Mouse (Mus musculus) heart, embryonic 13.5 days (tissue): Measurements from ENCODE around the gene Elk3. TPM values are rescaled to one million over a fixed set of nuclear protein-coding genes. Genes with fewer than 3 reads are reported as not detected.
"Not testable (repeated sequence)": the region's sequence is repeated elsewhere in the genome, so short reads cannot be mapped to it uniquely, and the experiment has no call there.

Experiments used
- ATAC-seq: fragments of 200-750 bp; cut with Nextera tagmentation; 2 replicates; pipeline ENCODE4 v1.8.0; 2017; ENCODE audit warnings: moderate TSS enrichment; ENCODE audit not compliant: insufficient number of reproducible peaks, low FRiP score, low TSS enrichment; ENCODE audit errors: extremely low read depth
- H3K27ac ChIP-seq: fragments of 300-500 bp; sonication (generic); replicated peaks from 2 replicates; pipeline ENCODE4 v1.5.1; 2015; ENCODE audit warnings: moderate library complexity, mild to moderate bottlenecking, inconsistent platforms
- H3K27me3 ChIP-seq: fragments of 300-500 bp; sonication (generic); replicated peaks from 2 replicates; pipeline ENCODE4 v1.6.1; 2015; ENCODE audit warnings: mild to moderate bottlenecking, inconsistent platforms
- H3K36me3 ChIP-seq: fragments of 300-500 bp; sonication (generic); 2 replicates; pipeline ENCODE4 v1.6.1; 2015; ENCODE audit warnings: mild to moderate bottlenecking, inconsistent platforms
- H3K4me1 ChIP-seq: fragments of 300-500 bp; sonication (generic); 2 replicates; pipeline ENCODE4 v1.6.1; 2015; ENCODE audit warnings: inconsistent platforms
- H3K4me2 ChIP-seq: fragments of 300-500 bp; sonication (generic); 2 replicates; pipeline ENCODE4 v1.6.1; 2015; ENCODE audit warnings: inconsistent platforms, mild to moderate bottlenecking, moderate library complexity
- H3K4me3 ChIP-seq: fragments of 300-500 bp; sonication (generic); 2 replicates; pipeline ENCODE4 v1.5.1; 2015; ENCODE audit warnings: moderate library complexity, mild to moderate bottlenecking, inconsistent platforms
- H3K9ac ChIP-seq: fragments of 300-500 bp; sonication (generic); 2 replicates; pipeline ENCODE4 v1.6.1; 2015; ENCODE audit warnings: inconsistent platforms, mild to moderate bottlenecking, moderate library complexity
- H3K9me3 ChIP-seq: fragments of 300-500 bp; sonication (generic); 2 replicates; pipeline ENCODE4 v1.6.1; 2016; ENCODE audit warnings: inconsistent platforms
- WGBS: fragments of 180-500 bp; shearing (Covaris S2); methylation state at CpG from one replicate; pipeline ENCODE4 v1.1.7; 2015; ENCODE audit warnings: mixed read lengths; 5-methylcytosine and 5-hydroxymethylcytosine counted together
- polyA plus RNA-seq: library from polyadenylated mRNA; unstranded; fragments of >200 nt; fragmentation: Nextera tagmentation; extraction: Ambion mirVana; gene quantifications from 2 replicates; pipeline ENCODE4 v1.2.1, GENCODE M21; 2015

Gene Elk3
- polyA plus RNA-seq, result 34.5 and 38.3 TPM in 2 replicates

- H3K36me3 ChIP-seq, result no peaks in the 10 kb centered on the region
- H3K9ac ChIP-seq, result peak within 1 kb of the TSS; percentile 92
- H3K4me2 ChIP-seq, result peak within 1 kb of the TSS; percentile 96
- peak within 1 kb of the TSS; percentile 97 for H3K27ac ChIP-seq
- under 1% methylated on average over 46 of the region's 53 CpGs for WGBS
- H3K9me3 ChIP-seq, result no peaks in the 10 kb centered on the region
- H3K4me3 ChIP-seq, result peak within 1 kb of the TSS; percentile 84
- ATAC-seq, result peak; percentile 66
- peaks cover 8% of the 10 kb centered on the region; the same call in 1 of the 2 replicates for H3K27me3 ChIP-seq
- peaks cover 25% of the 10 kb centered on the region for H3K4me1 ChIP-seq
These were observed at the start of gene Elk3 for GRCm38 (mm10) chr10:93310721-93311411. Gene Elk3 (minus strand): TSS chr10:93311135.

GRCm38 (mm10) chr10:93360623-93361022 is 49.7 kb upstream of the Elk3 start:
- 10% methylated on average over 3 of the region's 3 CpGs for whole genome bisulfite sequencing
- Histone ChIP-seq H3K27me3 (no peaks in the 10 kb centered on the region), H3K9ac (no peak overlapping the region), H3K27ac (no peak overlapping the region), H3K4me2 (no peak overlapping the region), H3K4me3 (no peak overlapping the region), H3K9me3 (no peaks in the 10 kb centered on the region), H3K36me3 (no peaks in the 10 kb centered on the region), H3K4me1 (peaks cover 27% of the 10 kb centered on the region)
- ATAC-seq, result no peak

GRCm38 (mm10) chr10:93360190-93360589 is 49.3 kb upstream of the Elk3 start:
- not testable (repeated sequence) for H3K36me3 ChIP-seq
- WGBS, result 51% methylated on average over 4 of the region's 4 CpGs

GRCm38 (mm10) chr10:93359339-93359863 is 48.5 kb upstream of the Elk3 start:
- H3K9me3 ChIP-seq, result no peaks in the 10 kb centered on the region
- peaks cover 21% of the 10 kb centered on the region for H3K4me1 ChIP-seq
- WGBS, result 84% methylated on average over 7 of the region's 7 CpGs
- H3K4me3 ChIP-seq, result no peak overlapping the region
- no peak overlapping the region for H3K4me2 ChIP-seq
- no peak overlapping the region for H3K9ac ChIP-seq
- no peaks in the 10 kb centered on the region for H3K27me3 ChIP-seq
- H3K36me3 ChIP-seq, result no peaks in the 10 kb centered on the region
- H3K27ac ChIP-seq, result no peak overlapping the region
- no peak for ATAC-seq

More at GRCm38 (mm10) chr10:93360190-93360589, 49.3 kb upstream of the Elk3 start:
- H3K4me1 ChIP-seq, result peaks cover 27% of the 10 kb centered on the region
- H3K9me3 ChIP-seq, H3K4me3 ChIP-seq, H3K27me3 ChIP-seq, H3K4me2 ChIP-seq, H3K9ac ChIP-seq, ATAC-seq, H3K27ac ChIP-seq: not testable (repeated sequence)

- Histone ChIP-seq H3K27me3 (no peaks in the 10 kb centered on the region), H3K27ac (no peak overlapping the region), H3K9me3 (no peaks in the 10 kb centered on the region), H3K9ac (no peak overlapping the region), H3K4me3 (no peak overlapping the region), H3K4me2 (no peak overlapping the region), H3K4me1 (peaks cover 21% of the 10 kb centered on the region), H3K36me3 (no peaks in the 10 kb centered on the region)
- no peak for ATAC-seq
- WGBS, result 77% methylated on average over 4 of the region's 4 CpGs
These were observed 47.9 kb upstream of the Elk3 start for GRCm38 (mm10) chr10:93358878-93359277.

GRCm38 (mm10) chr10:93357162-93357561 is 46.2 kb upstream of the Elk3 start:
- Histone ChIP-seq H3K27ac (no peak overlapping the region), H3K4me2 (no peak overlapping the region), H3K9ac (no peak overlapping the region), H3K9me3 (no peaks in the 10 kb centered on the region), H3K4me3 (no peak overlapping the region), H3K27me3 (no peaks in the 10 kb centered on the region), H3K4me1 (peaks cover 21% of the 10 kb centered on the region), H3K36me3 (no peaks in the 10 kb centered on the region)
- no peak for ATAC-seq
- 65% methylated on average over 5 of the region's 5 CpGs for WGBS

- Histone ChIP-seq H3K9me3 (no peaks in the 10 kb centered on the region), H3K36me3 (no peaks in the 10 kb centered on the region), H3K27ac (peak overlapping the region; percentile 3), H3K27me3 (no peaks in the 10 kb centered on the region), H3K4me3 (no peak overlapping the region), H3K4me2 (no peak overlapping the region), H3K4me1 (peaks cover 15% of the 10 kb centered on the region), H3K9ac (no peak overlapping the region)
- ATAC-seq, result no peak
- WGBS, result 77% methylated on average over 9 of the region's 9 CpGs
These were observed 45.2 kb upstream of the Elk3 start for GRCm38 (mm10) chr10:93356122-93356521.

GRCm38 (mm10) chr10:93355276-93355927 is 44.5 kb upstream of the Elk3 start:
- Histone ChIP-seq H3K27me3 (no peaks in the 10 kb centered on the region), H3K9ac (no peak overlapping the region), H3K4me3 (no peak overlapping the region), H3K4me2 (no peak overlapping the region), H3K36me3 (no peaks in the 10 kb centered on the region), H3K27ac (peak overlapping the region; percentile 3), H3K4me1 (peaks cover 11% of the 10 kb centered on the region), H3K9me3 (no peaks in the 10 kb centered on the region)
- ATAC-seq, result no peak
- 54% methylated on average over 8 of the region's 8 CpGs for WGBS

- Histone ChIP-seq H3K27me3 (no peaks in the 10 kb centered on the region), H3K4me1 (peaks cover 6% of the 10 kb centered on the region; the same call in 1 of the 2 replicates), H3K4me2 (no peak overlapping the region), H3K4me3 (no peak overlapping the region), H3K9ac (no peak overlapping the region), H3K27ac (no peak overlapping the region), H3K9me3 (no peaks in the 10 kb centered on the region), H3K36me3 (no peaks in the 10 kb centered on the region)
- WGBS, result 84% methylated on average over 10 of the region's 10 CpGs
- ATAC-seq, result no peak
These were observed 42.8 kb upstream of the Elk3 start for GRCm38 (mm10) chr10:93353545-93354326.

GRCm38 (mm10) chr10:93347918-93348505 is 37.1 kb upstream of the Elk3 start:
- Histone ChIP-seq H3K36me3 (no peaks in the 10 kb centered on the region), H3K4me1 (peaks cover 15% of the 10 kb centered on the region), H3K4me2 (peak overlapping the region; percentile 54), H3K9me3 (no peaks in the 10 kb centered on the region), H3K27me3 (no peaks in the 10 kb centered on the region), H3K4me3 (0 out of 2 replicates have a peak overlapping the region, but pooled peaks have one; percentile 8), H3K27ac (peak overlapping the region; percentile 37; the same call in 1 of the 2 replicates), H3K9ac (peak overlapping the region; percentile 63)
- ATAC-seq, result no peak
- 60% methylated on average over 14 of the region's 14 CpGs for WGBS
